Mouse (Mus musculus) left cerebral cortex, adult 2 months (tissue): Measurements from ENCODE around the gene Dmpk. TPM values are rescaled to one million over a fixed set of nuclear protein-coding genes. Genes with fewer than 3 reads are reported as not detected.
A peak's percentile ranks its signal among the peaks of the same experiment; 100 is the strongest.

Experiments
- DNase-seq, 2 experiments: peaks; one replicate each; pipeline ENCODE4 v3.0.0; 2021 to 2022; ENCODE audit warnings: low spot score in 2 of 2, mixed read lengths in 1 of 2; ENCODE audit errors: extremely low spot score in 1 of 2
- H3K27ac ChIP-seq: fragments of 200-600 bp; 2 replicates; pipeline ENCODE4 v1.8.1; 2022
- H3K4me3 ChIP-seq: fragments of 200-600 bp; 2 replicates; pipeline ENCODE4 v1.8.1; 2022
- CTCF ChIP-seq: fragments of 200-600 bp; IDR thresholded peaks from 2 replicates; pipeline ENCODE4 v1.8.1; 2022; ENCODE audit warnings: antibody characterized with exemption, mild to moderate bottlenecking, moderate library complexity
- intact Hi-C: fragments of 180-260 bp; cut with DNase I; formaldehyde crosslinking; loops from one replicate; pipeline ENCODE4 v1.15.1; 2025
- total RNA-seq, 2 experiments: library from RNA; stranded (reverse); gene quantifications; 2 replicates each; pipeline ENCODE4 v1.2.3; 2021

The Dmpk gene
- total RNA-seq, 2 experiments from 2014 or later, result 35.2 to 50.4 TPM

DNA sequence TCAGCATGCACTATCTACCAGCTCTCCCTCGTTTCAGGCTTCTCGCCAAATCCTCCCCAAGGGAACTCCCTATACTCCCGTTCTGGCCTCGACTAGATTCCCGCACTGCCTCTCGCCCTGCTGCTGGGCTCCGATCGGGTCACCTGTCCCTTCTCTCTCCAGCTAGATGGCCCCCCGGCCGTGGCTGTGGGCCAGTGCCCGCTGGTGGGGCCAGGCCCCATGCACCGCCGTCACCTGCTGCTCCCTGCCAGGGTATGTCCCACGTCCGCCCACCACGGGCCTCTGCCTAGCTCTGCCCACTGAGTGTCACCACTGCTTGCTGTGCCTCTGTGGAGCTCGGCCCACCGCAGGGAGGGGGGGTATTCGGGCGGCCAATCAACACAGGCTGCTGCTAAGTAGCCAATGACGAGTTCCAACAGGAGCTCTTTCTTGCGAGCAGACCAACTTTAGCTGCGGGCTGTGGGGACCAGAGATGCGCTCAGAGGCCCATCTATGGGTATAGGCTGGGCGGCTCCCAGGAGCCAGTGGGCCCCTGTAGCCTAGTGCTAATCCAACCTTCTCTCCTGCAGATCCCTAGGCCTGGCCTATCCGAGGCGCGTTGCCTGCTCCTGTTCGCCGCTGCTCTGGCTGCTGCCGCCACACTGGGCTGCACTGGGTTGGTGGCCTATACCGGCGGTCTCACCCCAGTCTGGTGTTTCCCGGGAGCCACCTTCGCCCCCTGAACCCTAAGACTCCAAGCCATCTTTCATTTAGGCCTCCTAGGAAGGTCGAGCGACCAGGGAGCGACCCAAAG, 8.9 kb downstream of the Dmpk start:
- Histone ChIP-seq H3K27ac (no peak overlapping the region), H3K4me3 (no peak overlapping the region)
- no peak for TF ChIP-seq CTCF
- no peak for DNase-seq
- intact Hi-C loops, result loop anchor here (2.0 kb wide), 2 partner anchors 16 to 24 kb away; partner anchors contain the start of gene Dmwd

- TF ChIP-seq CTCF, result peak; percentile 73
- peak; percentile 76 to 78 for DNase-seq
- Histone ChIP-seq H3K27ac (no peak overlapping the region), H3K4me3 (peak overlapping the region; percentile 23)
- intact Hi-C loops, result loop anchor here (2.0 kb wide), 2 partner anchors 16 to 24 kb away; partner anchors contain the start of gene Dmwd
These were observed 9.5 kb downstream of the Dmpk start for GRCm38 (mm10) chr7:19093174-19093521.

- intact Hi-C loops, result loop anchor here (2.0 kb wide), 2 partner anchors 17 to 25 kb away; partner anchors contain the start of gene Dmwd
- peak overlapping the region; percentile 16; the same call in 1 of the 2 replicates for H3K27ac ChIP-seq
- peak; percentile 78 to 87 for DNase-seq
- TF ChIP-seq CTCF, result no peak
- peak overlapping the region; percentile 57 for H3K4me3 ChIP-seq
These were observed 10.1 kb downstream of the Dmpk start for GRCm38 (mm10) chr7:19093537-19094385.

GRCm38 (mm10) chr7:19094471-19094825, 10.8 kb downstream of the Dmpk start, which contains the start of gene Six5:
TSS of gene Six5 (plus strand) at chr7:19094594.
- TF ChIP-seq CTCF, result no peak
- no peak for DNase-seq
- intact Hi-C loops, result no loop called here
- Histone ChIP-seq H3K4me3 (peak within 1 kb of the TSS; percentile 57), H3K27ac (peak within 1 kb of the TSS; percentile 45; the same call in 1 of the 2 replicates)

- DNase-seq, result no peak
- TF ChIP-seq CTCF, result no peak
- Histone ChIP-seq H3K4me3 (peak overlapping the region; percentile 57), H3K27ac (peak overlapping the region; percentile 45; the same call in 1 of the 2 replicates)
- intact Hi-C loops, result no loop called here
These were observed 11.4 kb downstream of the Dmpk start for GRCm38 (mm10) chr7:19094826-19095750.

DNA sequence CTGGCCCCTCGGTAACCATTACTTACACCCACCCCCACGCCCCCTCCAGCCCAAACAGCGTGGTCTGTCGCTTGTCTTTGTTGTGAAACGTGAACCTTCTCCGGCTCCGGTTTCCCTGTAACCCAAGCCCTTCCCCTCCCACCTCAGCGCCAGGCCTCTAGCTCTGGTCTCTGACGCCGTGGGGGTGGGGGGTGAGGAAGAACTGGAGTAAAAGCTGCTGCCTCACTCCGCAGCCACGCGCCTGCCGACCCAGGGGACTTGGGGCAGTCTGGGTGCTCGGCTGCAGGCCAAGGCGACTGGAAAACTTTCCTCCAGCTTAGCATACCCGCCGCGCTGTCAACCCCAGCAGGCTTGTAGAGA, 12.1 kb downstream of the Dmpk start:
- Histone ChIP-seq H3K4me3 (no peak overlapping the region; the same call in 1 of the 2 replicates), H3K27ac (no peak overlapping the region)
- DNase-seq, result no peak
- intact Hi-C loops, result no loop called here
- no peak for TF ChIP-seq CTCF

DNA sequence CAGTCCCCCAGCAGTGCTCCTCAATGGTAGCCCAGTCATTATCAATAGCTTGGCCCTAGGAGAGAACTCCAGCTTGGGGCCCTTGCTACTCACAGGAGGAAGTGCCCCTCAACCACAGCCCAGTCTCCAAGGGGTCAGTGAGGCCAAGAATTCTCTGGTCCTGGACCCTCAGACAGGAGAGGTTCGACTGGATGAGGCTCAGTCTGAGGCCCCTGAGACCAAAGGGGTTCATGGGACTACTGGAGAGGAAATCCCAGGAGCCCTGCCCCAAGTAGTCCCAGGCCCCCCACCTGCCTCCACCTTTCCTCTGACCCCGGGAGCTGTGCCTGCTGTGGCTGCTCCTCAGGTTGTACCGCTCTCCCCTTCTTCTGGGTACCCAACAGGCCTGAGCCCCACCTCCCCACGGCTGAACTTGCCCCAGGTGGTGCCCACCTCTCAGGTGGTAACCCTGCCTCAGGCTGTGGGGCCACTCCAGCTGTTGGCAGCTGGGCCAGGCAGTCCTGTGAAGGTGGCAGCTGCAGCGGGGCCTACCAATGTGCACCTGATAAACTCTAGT, 12.8 kb downstream of the Dmpk start:
- Histone ChIP-seq H3K4me3 (no peak overlapping the region), H3K27ac (no peak overlapping the region)
- intact Hi-C loops, result no loop called here
- no peak for TF ChIP-seq CTCF
- no peak for DNase-seq

- no peak for TF ChIP-seq CTCF
- Histone ChIP-seq H3K27ac (no peak overlapping the region), H3K4me3 (no peak overlapping the region)
- DNase-seq, result no peak
- intact Hi-C loops, result no loop called here
These were observed 13.6 kb downstream of the Dmpk start for GRCm38 (mm10) chr7:19097217-19097616.

- Histone ChIP-seq H3K27ac (no peak overlapping the region), H3K4me3 (no peak overlapping the region)
- TF ChIP-seq CTCF, result no peak
- DNase-seq, result no peak
- intact Hi-C loops, result no loop called here
These were observed 14.2 kb downstream of the Dmpk start for GRCm38 (mm10) chr7:19097863-19098262.

DNA sequence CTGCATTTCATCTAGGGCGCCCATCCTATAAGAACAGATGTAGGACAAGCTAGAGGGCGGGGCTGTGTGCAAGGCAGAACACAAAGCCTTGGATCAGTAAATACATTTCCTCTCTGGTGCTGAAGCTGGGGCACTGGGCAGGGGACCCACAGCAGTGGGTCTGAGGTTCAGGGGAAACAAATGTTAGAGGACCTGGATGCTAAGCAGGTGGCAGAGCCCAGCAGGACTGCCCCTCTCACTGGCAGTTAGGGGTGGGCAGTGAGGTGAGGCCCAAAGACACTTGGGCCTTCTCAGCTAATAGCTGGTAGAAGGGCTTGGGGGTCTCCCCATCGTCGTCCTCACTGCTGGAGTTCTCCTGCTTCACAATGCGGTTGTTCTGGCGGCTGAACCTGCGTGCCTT, 15.2 kb downstream of the Dmpk start:
- no peak overlapping the region for H3K4me3 ChIP-seq
- no peak for TF ChIP-seq CTCF
- no peak for DNase-seq
- intact Hi-C loops, result no loop called here
- no peak overlapping the region for H3K27ac ChIP-seq

GRCm38 (mm10) chr7:19100290-19100689, 16.6 kb downstream of the Dmpk start:
- H3K4me3 ChIP-seq, result no peak overlapping the region

More at GRCm38 (mm10) chr7:19100290-19100689, 16.6 kb downstream of the Dmpk start:
- no peak overlapping the region for H3K27ac ChIP-seq
- intact Hi-C loops, result no loop called here
- no peak for TF ChIP-seq CTCF
- no peak for DNase-seq
